Mouse (Mus musculus) right cerebral cortex, postnatal 4 days (tissue): ENCODE measurements around the gene Hist2h3c2.
"Not testable (repeated sequence)": the region's sequence is repeated elsewhere in the genome, so short reads cannot be mapped to it uniquely, and the experiment has no call there.

Source experiments
- DNase-seq: peaks from one replicate; pipeline ENCODE4 v3.0.0-alpha.2; 2022

The Hist2h3c2 gene

GRCm38 (mm10) chr3:96257190-96257589, 18.3 kb upstream of the Hist2h3c2 start:
- DNase-seq: no peak

- DNase-seq: no peak
Measured at GRCm38 (mm10) chr3:96255926-96256593, 17.1 kb upstream of the Hist2h3c2 start.

GRCm38 (mm10) chr3:96254683-96255355, 15.9 kb upstream of the Hist2h3c2 start:
- no peak for DNase-seq

- no peak for DNase-seq
Measured at GRCm38 (mm10) chr3:96251787-96252186, 12.9 kb upstream of the Hist2h3c2 start.

- DNase-seq: no peak
Measured at GRCm38 (mm10) chr3:96250890-96251289, 12.0 kb upstream of the Hist2h3c2 start.

DNA sequence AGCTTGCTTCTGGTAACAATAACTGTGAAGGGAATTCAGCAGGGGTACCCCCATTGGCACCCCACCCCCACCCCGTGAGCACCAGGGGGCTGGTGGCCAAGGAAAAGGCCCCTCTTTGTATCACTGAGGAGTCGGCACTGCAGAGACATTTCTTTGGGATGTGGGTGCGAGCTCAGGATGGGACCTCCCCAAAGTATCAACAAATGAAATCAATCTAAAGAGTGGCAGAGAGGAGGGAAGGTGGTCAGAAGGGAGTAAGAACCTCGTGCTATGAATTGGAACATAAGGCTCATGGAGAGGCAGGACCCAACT, 10.1 kb upstream of the Hist2h3c2 start:
- no peak for DNase-seq

DNA sequence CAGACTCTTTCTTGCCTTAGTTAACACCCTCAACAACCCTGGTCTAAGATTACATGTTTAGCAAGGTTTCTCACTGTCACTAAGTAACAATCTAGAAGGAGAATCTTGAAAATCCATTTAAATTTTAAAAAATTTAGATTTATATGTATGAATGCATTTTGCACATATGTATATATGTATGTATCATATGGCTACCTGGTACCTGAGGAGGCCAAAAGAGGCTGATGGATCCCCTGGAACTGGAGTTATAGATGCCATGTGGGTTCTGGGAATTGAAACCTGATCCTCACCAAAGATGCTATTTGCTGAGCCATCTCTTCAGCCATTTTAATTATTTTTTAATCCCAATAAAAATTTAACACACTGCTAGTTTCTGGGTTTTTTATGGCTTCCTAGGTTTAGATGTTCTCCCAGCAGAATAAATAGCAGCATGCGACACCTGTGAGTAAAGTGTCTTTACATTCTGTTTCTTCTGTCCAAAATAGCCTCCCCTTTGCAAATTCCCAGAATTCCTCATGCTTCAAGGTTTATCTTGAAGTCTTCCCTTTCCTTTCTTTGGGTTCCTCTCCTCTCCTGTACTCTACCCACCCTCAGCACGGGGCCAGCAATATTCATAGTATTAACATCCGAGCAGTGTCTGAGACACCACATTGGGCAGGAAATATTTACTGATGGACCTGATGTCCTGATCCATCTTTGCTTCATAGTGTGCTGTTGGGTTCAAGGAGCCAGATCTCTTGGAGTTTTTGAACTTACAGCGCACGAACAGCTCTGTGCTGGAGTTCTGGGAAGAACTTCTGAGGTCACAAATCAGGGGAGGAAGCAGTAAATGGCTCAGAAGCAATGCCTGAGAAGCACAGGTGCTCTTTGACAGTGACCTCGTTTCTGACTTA, 9.5 kb upstream of the Hist2h3c2 start:
- no peak for DNase-seq

GRCm38 (mm10) chr3:96247356-96248140, 8.6 kb upstream of the Hist2h3c2 start:
- no peak for DNase-seq

GRCm38 (mm10) chr3:96246427-96246856, 7.5 kb upstream of the Hist2h3c2 start, which contains the start of gene Hist2h3c1:
Gene Hist2h3c1, plus strand, starts transcription at chr3:96246685.
- DNase-seq: not testable (repeated sequence)

DNA sequence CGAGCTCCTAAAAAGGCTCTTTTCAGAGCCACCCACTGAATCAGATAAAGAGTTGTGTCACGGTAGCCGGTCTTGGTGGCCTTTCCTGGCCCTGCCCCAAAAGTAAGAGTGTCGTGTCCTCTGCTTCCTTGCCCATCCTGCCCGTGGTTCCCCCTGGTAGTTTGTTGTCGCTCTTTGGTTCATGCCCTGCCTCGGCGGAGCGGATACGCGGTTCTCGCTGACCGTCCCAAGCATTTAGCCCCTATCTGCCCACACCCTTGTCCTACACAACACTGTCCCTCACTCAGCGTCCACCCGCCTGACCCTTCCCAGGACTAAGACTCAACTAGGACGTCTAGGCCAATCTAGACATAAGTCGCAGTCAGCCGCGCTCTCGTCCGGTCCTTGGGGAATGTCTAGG, 7.1 kb upstream of the Hist2h3c2 start:
- DNase-seq: not testable (repeated sequence)

- DNase-seq: peak; percentile 78
Measured at GRCm38 (mm10) chr3:96245003-96245886, 6.3 kb upstream of the Hist2h3c2 start, which contains the start of gene Hist2h2aa1. Gene Hist2h2aa1, plus strand, starts transcription at chr3:96245497.

GRCm38 (mm10) chr3:96243921-96244572, 5.1 kb upstream of the Hist2h3c2 start:
- DNase-seq: no peak

- DNase-seq: no peak
Measured at GRCm38 (mm10) chr3:96240799-96241197, 1.9 kb upstream of the Hist2h3c2 start.

GRCm38 (mm10) chr3:96239949-96240798, 1.2 kb upstream of the Hist2h3c2 start, which contains the start of gene Hist2h2aa2:
Gene Hist2h2aa2, minus strand, starts transcription at chr3:96240276.
- DNase-seq: peak; percentile 87

DNA sequence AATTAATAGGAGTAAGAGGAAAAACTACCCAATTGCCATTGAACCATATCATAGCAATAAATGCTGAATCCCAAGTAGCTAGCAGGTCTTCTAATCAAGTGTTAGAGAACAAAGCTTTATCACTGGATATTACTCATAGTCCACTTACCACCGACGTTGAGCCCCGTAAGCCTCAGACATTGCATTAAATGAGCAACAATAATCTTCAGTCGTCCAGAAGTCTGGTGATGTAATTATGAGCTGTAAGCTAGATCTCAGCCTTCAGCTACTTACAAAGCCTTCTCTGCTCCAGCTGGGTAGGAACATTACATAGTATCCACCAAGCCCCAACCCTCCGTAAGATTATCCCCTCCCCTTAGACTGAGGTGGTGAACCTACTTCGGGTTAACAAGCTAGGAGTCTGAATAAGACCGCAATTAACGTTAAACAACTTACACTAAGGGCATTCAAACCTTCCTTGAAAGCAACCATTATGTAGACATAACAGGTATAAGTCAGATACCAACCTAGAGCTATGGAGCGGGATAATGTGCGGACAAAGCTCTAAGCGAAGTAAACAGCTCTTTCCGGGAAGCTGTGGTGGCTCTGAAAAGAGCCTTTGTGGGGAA, 919 bp downstream of the Hist2h3c2 start:
- no peak for DNase-seq

GRCm38 (mm10) chr3:96237335-96237903, 1.5 kb downstream of the Hist2h3c2 start:
- DNase-seq: no peak

GRCm38 (mm10) chr3:96236834-96237334, 2.0 kb downstream of the Hist2h3c2 start:
- DNase-seq: no peak

DNA sequence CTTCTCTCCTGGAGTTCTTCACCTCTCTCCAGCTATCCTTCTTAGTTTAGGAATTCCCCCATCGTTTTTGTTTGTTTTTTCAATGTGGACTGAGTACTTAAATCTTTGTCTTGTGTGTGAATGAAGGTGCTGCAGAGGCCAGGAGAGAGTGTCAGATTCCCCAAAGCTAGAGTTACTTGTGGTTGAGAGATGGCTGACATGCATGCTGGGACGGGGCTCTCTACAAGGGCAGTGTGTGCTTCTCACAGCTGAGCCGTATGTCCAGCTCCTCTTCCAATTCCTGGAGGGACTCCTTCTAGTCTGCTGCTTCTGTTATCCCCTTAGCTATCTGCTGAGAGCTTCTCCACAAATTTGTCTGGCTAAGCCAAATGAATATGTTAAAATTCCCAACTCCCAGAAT, 3.1 kb downstream of the Hist2h3c2 start:
- no peak for DNase-seq

DNA sequence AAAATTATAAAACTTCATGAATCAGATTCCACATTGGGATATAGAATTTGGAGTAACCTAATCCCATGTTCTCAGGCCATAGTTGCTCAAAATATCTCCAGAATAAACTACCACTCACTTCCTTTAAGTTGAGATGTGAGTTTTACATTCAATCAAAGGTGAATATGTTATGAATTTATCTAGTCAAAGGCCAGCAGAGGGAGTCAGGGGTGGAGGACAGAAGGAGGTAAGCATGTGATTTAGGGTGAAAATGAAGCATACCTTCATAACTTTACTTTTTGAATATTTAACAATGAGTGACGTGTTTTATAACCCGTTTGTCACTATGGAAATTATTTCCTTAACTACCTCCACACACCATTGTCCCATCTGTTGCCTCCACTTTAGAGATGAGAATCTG, 4.0 kb downstream of the Hist2h3c2 start:
- DNase-seq: no peak
